Mouse (Mus musculus): ENCODE results near the gene Arl6ip4.

DNA sequence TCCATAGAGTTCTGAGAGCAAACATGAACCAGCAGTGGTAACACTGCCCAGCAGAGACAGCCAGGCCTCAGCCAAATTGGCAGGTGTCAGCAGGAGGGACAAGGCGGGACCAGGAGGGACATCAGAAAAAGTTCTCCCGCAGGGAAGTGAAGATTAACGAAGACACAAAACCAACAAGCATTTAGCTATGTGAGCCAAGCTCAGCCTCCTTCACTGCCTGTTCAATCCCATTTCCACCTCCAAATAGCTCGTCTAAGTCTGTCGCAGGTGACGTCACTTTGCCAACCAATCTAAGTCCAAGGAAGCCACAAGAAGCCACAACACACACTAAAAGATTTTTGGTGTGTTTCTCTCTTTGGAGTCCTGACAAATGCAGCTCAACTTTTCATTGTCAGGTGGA is 13.6 kb upstream of the Arl6ip4 start:
- TF ChIP-seq POLR2A (IDR thresholded peaks at IDR 0.05; ENCODE audit: insufficient read depth, low read depth, low read length) (no peak), CTCF (IDR thresholded peaks at IDR 0.05) (no peak)
